In the genomic region with DNA sequence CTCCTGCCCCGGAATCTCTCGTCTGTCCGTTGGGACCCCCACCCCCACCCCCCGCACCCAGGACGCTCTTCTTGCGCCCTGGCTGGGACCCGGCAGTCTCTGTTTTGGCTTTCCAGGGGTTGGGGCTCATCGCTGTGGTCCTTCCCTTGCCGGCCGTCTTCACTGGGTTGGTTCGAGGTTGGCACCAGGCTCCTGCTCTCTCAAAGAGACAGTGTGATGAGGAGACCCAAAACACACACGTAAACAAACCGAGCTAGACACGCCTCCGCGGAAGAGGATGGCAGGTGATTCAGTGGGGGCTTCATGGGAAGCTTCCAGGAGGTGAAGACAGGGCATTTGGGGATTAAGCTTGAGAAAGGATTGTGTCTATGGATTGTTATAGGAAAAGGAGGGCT, we compare ENCODE assay signal across 8 mouse cellular contexts. TPM values are rescaled to one million over a fixed set of nuclear protein-coding genes. Genes with fewer than 3 reads are reported as not detected.
DNase-seq lines count a peak whose midpoint lies in the region; ATAC-seq and TF ChIP-seq lines count a peak whose summit lies in the region.

No protein-coding gene starts in this region.

- H3K36me3 ChIP-seq in neural tube, embryonic 11.5 days (ENCODE audit: control insufficient read depth, insufficient read depth, low read length), result no peaks in the 10 kb centered on the region
- no peaks in the 10 kb centered on the region for H3K36me3 ChIP-seq in limb, embryonic 12.5 days
- no peaks in the 10 kb centered on the region for H3K36me3 ChIP-seq in stomach, embryonic 14.5 days (ENCODE audit: control insufficient read depth, insufficient read depth, low read length)

- DNase-seq in cerebellum, adult 2 months, result peak in 1 of 2 experiments; percentile 34
- DNase-seq in cerebellum, adult 9-10 months, result no peak
- no peak for DNase-seq in neural tube, embryonic 11.5 days (ENCODE audit: low spot score)
- no peak for DNase-seq in neural tube, embryonic 10.5 days (ENCODE audit: extremely low spot score, low spot score)
- DNase-seq in right cerebral cortex, adult 2 months (ENCODE audit: low spot score in 2 of 2), result no peak
- no peak for DNase-seq in lung, postnatal 10 days

- no peak for TF ChIP-seq POLR2A in cerebellum, adult 2 months (IDR thresholded peaks at IDR 0.05; ENCODE audit: borderline replicate concordance, insufficient read depth, low read length)

- H3K9ac ChIP-seq in neural tube, embryonic 11.5 days (ENCODE audit: low read length), result peak overlapping the region; percentile 65
- peak overlapping the region; percentile 65 for H3K9ac ChIP-seq in limb, embryonic 12.5 days (replicated peaks)
- H3K9ac ChIP-seq in stomach, embryonic 14.5 days (replicated peaks; ENCODE audit: low read depth, low read length), result peak overlapping the region; percentile 40; the same call in 1 of the 2 replicates

- H3K27ac ChIP-seq in cerebellum, adult 2 months (ENCODE audit: insufficient read depth, low read length), result no peak overlapping the region
- no peak overlapping the region for H3K27ac ChIP-seq in neural tube, embryonic 11.5 days (ENCODE audit: low read depth, low read length)
- no peak overlapping the region for H3K27ac ChIP-seq in limb, embryonic 12.5 days
- no peak overlapping the region for H3K27ac ChIP-seq in stomach, embryonic 14.5 days (ENCODE audit: low read length)

- H3K27me3 ChIP-seq in cerebellum, adult 2 months (ENCODE audit: control insufficient read depth, insufficient read depth, low read length), result no peaks in the 10 kb centered on the region; the same call in 1 of the 2 replicates
- no peaks in the 10 kb centered on the region for H3K27me3 ChIP-seq in neural tube, embryonic 11.5 days (ENCODE audit: control insufficient read depth, insufficient read depth, low read length)
- peaks cover 11% of the 10 kb centered on the region for H3K27me3 ChIP-seq in limb, embryonic 12.5 days
- H3K27me3 ChIP-seq in stomach, embryonic 14.5 days (ENCODE audit: control insufficient read depth, insufficient read depth, low read length), result no peaks in the 10 kb centered on the region

- no peak for TF ChIP-seq CTCF in cerebellum, adult 2 months (IDR thresholded peaks at IDR 0.05; ENCODE audit: borderline replicate concordance, insufficient read depth, low read depth, low read length)

- H3K4me3 ChIP-seq in cerebellum, adult 2 months (replicated peaks; ENCODE audit: insufficient read depth, low read depth, low read length), result peak overlapping the region; percentile 47
- peak overlapping the region; percentile 78 for H3K4me3 ChIP-seq in neural tube, embryonic 11.5 days (ENCODE audit: low read depth, low read length)
- H3K4me3 ChIP-seq in limb, embryonic 12.5 days (replicated peaks), result peak overlapping the region; percentile 78
- H3K4me3 ChIP-seq in stomach, embryonic 14.5 days (ENCODE audit: low read depth, low read length), result peak overlapping the region; percentile 66

- no peaks in the 10 kb centered on the region for H3K4me1 ChIP-seq in cerebellum, adult 2 months (ENCODE audit: control insufficient read depth, insufficient read depth, low read length)
- 0 out of 2 replicates have a peak, but pooled peaks cover 3% of the 10 kb centered on the region for H3K4me1 ChIP-seq in neural tube, embryonic 11.5 days (ENCODE audit: control insufficient read depth, insufficient read depth, low read length)
- H3K4me1 ChIP-seq in limb, embryonic 12.5 days (replicated peaks), result peaks cover 21% of the 10 kb centered on the region
- peaks cover 7% of the 10 kb centered on the region for H3K4me1 ChIP-seq in stomach, embryonic 14.5 days (ENCODE audit: control insufficient read depth, insufficient read depth, low read length)

- 2% methylated on average over 16 of the region's 16 CpGs for WGBS in cerebellum, adult 2 months
- WGBS in neural tube, embryonic 11.5 days, result 2% methylated on average over 16 of the region's 16 CpGs
- 1% methylated on average over 16 of the region's 16 CpGs for WGBS in limb, embryonic 12.5 days
- WGBS in stomach, embryonic 14.5 days, result 0% methylated on average over 16 of the region's 16 CpGs

- no peaks in the 10 kb centered on the region for H3K9me3 ChIP-seq in neural tube, embryonic 11.5 days (ENCODE audit: control insufficient read depth, low read length)
- H3K9me3 ChIP-seq in limb, embryonic 12.5 days, result no peaks in the 10 kb centered on the region
- no peaks in the 10 kb centered on the region for H3K9me3 ChIP-seq in stomach, embryonic 14.5 days (ENCODE audit: control insufficient read depth, low read depth, low read length)

- ATAC-seq in neural tube, embryonic 11.5 days (ENCODE audit: insufficient read depth, low FRiP score, low TSS enrichment), result no peak; the same call in 1 of the 2 replicates
- ATAC-seq in limb, embryonic 12.5 days (ENCODE audit: insufficient number of reproducible peaks, insufficient read depth, low FRiP score, low TSS enrichment, low read depth), result no peak
- 0 out of 2 replicates have a peak, but pooled peaks have one; percentile 19 for ATAC-seq in stomach, embryonic 14.5 days (ENCODE audit: insufficient number of reproducible peaks, insufficient read depth, low FRiP score, low read depth)

- H3K4me2 ChIP-seq in neural tube, embryonic 11.5 days (ENCODE audit: low read depth), result peak overlapping the region; percentile 92
- peak overlapping the region; percentile 95 for H3K4me2 ChIP-seq in limb, embryonic 12.5 days
- peak overlapping the region; percentile 97 for H3K4me2 ChIP-seq in stomach, embryonic 14.5 days (replicated peaks; ENCODE audit: low read depth, low read length)

RNA-seq across cellular contexts. Expression of gene Sh3gl3, which starts 1.7 kb away (rescaled TPM):
- 24.1 and 28.4 TPM in 2 replicates for polyA plus RNA-seq in cerebellum, adult 2 months (2012; rRNA removed)
- 25.0 and 33.8 TPM in 2 replicates for polyA plus RNA-seq in neural tube, embryonic 11.5 days (2014; fragmentation: Nextera tagmentation; extraction: Ambion mirVana)
- polyA plus RNA-seq in limb, embryonic 12.5 days (2016; fragmentation: Nextera tagmentation; extraction: Ambion mirVana), result 25.7 and 26.1 TPM in 2 replicates
- 14.6 and 15.9 TPM in 2 replicates for polyA plus RNA-seq in stomach, embryonic 14.5 days (2014; fragmentation: Nextera tagmentation; extraction: Ambion mirVana)
